Mouse (Mus musculus) lung, postnatal 0 days (tissue): ENCODE results near the gene Il21r. TPM values are rescaled to one million over a fixed set of nuclear protein-coding genes. Genes with fewer than 3 reads are reported as not detected.

Experiments used
- ATAC-seq: fragments of 200-750 bp; cut with Nextera tagmentation; 2 replicates; pipeline ENCODE4 v1.8.0; 2017; ENCODE audit warnings: moderate library complexity
- DNase-seq: peaks from one replicate; pipeline ENCODE4 v3.0.0-alpha.2; 2016; ENCODE audit warnings: low spot score
- H3K27ac ChIP-seq: fragments of 300-500 bp; sonication (generic); 2 replicates; pipeline ENCODE4 v1.5.1; 2014; ENCODE audit warnings: antibody characterized with exemption, mild to moderate bottlenecking, low read length, mixed read lengths
- H3K27me3 ChIP-seq: fragments of 300-500 bp; sonication (generic); replicated peaks from 2 replicates; pipeline ENCODE4 v1.6.1; 2014; ENCODE audit warnings: low read length, mixed read lengths; ENCODE audit not compliant: insufficient read depth
- H3K36me3 ChIP-seq: fragments of 300-500 bp; sonication (generic); 2 replicates; pipeline ENCODE4 v1.6.1; 2014; ENCODE audit warnings: low read length, mixed read lengths; ENCODE audit not compliant: insufficient read depth
- H3K4me1 ChIP-seq: fragments of 300-500 bp; sonication (generic); 2 replicates; pipeline ENCODE4 v1.6.1; 2014; ENCODE audit warnings: antibody characterized with exemption, low read depth, low read length, mixed read lengths; ENCODE audit not compliant: insufficient read depth
- H3K4me2 ChIP-seq: fragments of 300-500 bp; sonication (generic); replicated peaks from 2 replicates; pipeline ENCODE4 v1.6.1; 2014; ENCODE audit warnings: low read depth, mild to moderate bottlenecking, low read length, moderate library complexity, mixed read lengths
- H3K4me3 ChIP-seq: fragments of 300-500 bp; sonication (generic); 2 replicates; pipeline ENCODE4 v1.5.1; 2014; ENCODE audit warnings: low read depth, low read length
- H3K9ac ChIP-seq: fragments of 300-500 bp; sonication (generic); replicated peaks from 2 replicates; pipeline ENCODE4 v1.6.1; 2014; ENCODE audit warnings: low read depth, mild to moderate bottlenecking
- H3K9me3 ChIP-seq: fragments of 300-500 bp; sonication (generic); 2 replicates; pipeline ENCODE4 v1.6.1; 2016; ENCODE audit warnings: low read length, mixed read lengths
- CTCF ChIP-seq: IDR thresholded peaks from 2 replicates; pipeline ENCODE4 v1.5.1; 2016; ENCODE audit warnings: antibody characterized with exemption, mild to moderate bottlenecking
- EP300 ChIP-seq: IDR thresholded peaks from 2 replicates; pipeline ENCODE4 v1.6.1; 2016; ENCODE audit warnings: antibody characterized with exemption, mild to moderate bottlenecking, control low read depth
- WGBS: fragments of 180-500 bp; shearing (Covaris S2); extraction: QIAGEN DNeasy Blood & Tissue Kit; methylation state at CpG from one replicate; pipeline ENCODE4 v1.1.7; 2014; 5-methylcytosine and 5-hydroxymethylcytosine counted together
- polyA plus RNA-seq: library from polyadenylated mRNA; unstranded; fragments of >200 nt; fragmentation: Nextera tagmentation; extraction: Ambion mirVana; gene quantifications from 2 replicates; pipeline ENCODE4 v1.2.1, GENCODE M21; 2015

Il21r gene
- polyA plus RNA-seq, 1 experiment from 2014 or later = 0.38 TPM

DNA sequence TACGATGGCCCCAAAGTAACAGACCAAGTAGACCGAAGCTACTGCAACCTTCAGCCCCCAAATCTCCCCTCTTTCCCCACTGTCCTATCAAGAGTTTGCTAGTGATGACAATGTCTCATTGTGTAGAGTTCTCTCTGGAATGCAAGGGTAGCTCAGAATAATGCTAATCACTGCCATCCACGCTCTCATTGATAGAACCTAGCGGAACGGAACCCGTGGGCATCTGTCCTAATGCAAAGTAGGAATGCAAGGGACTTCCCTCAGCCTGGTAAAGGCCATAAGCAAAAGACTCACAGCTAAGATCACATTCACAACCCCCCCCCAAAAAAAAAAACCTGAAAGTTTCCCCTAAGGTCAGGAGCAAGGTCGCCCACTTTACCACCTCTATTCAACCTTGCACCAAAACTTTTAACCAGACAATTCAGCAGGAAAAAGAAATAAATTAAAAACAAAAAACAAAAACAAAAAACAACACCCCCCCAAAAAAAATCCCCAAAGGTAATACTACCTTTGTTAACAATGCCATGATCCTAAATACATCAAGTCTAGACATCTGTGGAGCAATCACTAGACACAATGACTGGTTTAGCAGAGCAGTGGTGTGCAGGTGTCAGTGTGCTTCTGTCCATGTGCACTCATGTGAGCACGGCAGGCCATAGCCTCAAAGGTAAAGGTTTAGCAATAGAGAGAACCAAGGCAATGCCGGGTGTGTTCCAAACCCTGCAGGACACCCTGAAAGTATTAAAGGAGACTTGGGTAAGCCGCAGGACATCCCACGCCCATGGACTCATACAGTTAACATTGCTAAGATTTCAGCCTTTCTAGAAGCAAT lies 5.5 kb upstream of the Il21r start:
- H3K27me3 ChIP-seq = no peaks in the 10 kb centered on the region
- H3K27ac ChIP-seq = no peak overlapping the region
- no peak overlapping the region for H3K4me3 ChIP-seq
- no peak for ATAC-seq
- H3K9me3 ChIP-seq = no peaks in the 10 kb centered on the region
- H3K36me3 ChIP-seq = no peaks in the 10 kb centered on the region
- WGBS = 92% methylated on average over 11 of the region's 11 CpGs
- H3K9ac ChIP-seq = no peak overlapping the region
- TF ChIP-seq EP300 (no peak), CTCF (no peak)
- no peaks in the 10 kb centered on the region for H3K4me1 ChIP-seq
- no peak for DNase-seq
- no peak overlapping the region for H3K4me2 ChIP-seq

GRCm38 (mm10) chr7:125599373-125599973 lies 3.8 kb upstream of the Il21r start:
- no peaks in the 10 kb centered on the region for H3K9me3 ChIP-seq
- no peaks in the 10 kb centered on the region for H3K4me1 ChIP-seq
- no peaks in the 10 kb centered on the region for H3K36me3 ChIP-seq
- DNase-seq = no peak
- H3K27me3 ChIP-seq = no peaks in the 10 kb centered on the region
- no peak overlapping the region for H3K4me2 ChIP-seq
- no peak for ATAC-seq
- H3K9ac ChIP-seq = no peak overlapping the region
- TF ChIP-seq CTCF (no peak), EP300 (no peak)
- 32% methylated on average over 4 of the region's 4 CpGs for WGBS
- no peak overlapping the region for H3K27ac ChIP-seq
- no peak overlapping the region for H3K4me3 ChIP-seq

- no peak overlapping the region for H3K4me2 ChIP-seq
- H3K36me3 ChIP-seq = no peaks in the 10 kb centered on the region
- H3K27ac ChIP-seq = no peak overlapping the region
- no peak overlapping the region for H3K4me3 ChIP-seq
- no peak for DNase-seq
- no peaks in the 10 kb centered on the region for H3K9me3 ChIP-seq
- H3K27me3 ChIP-seq = no peaks in the 10 kb centered on the region
- no peak overlapping the region for H3K9ac ChIP-seq
- WGBS = 63% methylated on average over 10 of the region's 10 CpGs
- no peak for TF ChIP-seq CTCF
- H3K4me1 ChIP-seq = no peaks in the 10 kb centered on the region
- ATAC-seq = no peak
Measured at GRCm38 (mm10) chr7:125600136-125600535, 3.1 kb upstream of the Il21r start.

- Histone ChIP-seq H3K36me3 (no peaks in the 10 kb centered on the region), H3K4me1 (no peaks in the 10 kb centered on the region), H3K27ac (no peak overlapping the region), H3K4me2 (no peak overlapping the region), H3K27me3 (no peaks in the 10 kb centered on the region), H3K9ac (no peak overlapping the region), H3K4me3 (no peak overlapping the region), H3K9me3 (no peaks in the 10 kb centered on the region)
- no peak for ATAC-seq
- 30% methylated on average over 6 of the region's 6 CpGs for WGBS
- TF ChIP-seq CTCF (no peak), EP300 (no peak)
- no peak for DNase-seq
Measured at GRCm38 (mm10) chr7:125600612-125601279, 2.5 kb upstream of the Il21r start.

DNA sequence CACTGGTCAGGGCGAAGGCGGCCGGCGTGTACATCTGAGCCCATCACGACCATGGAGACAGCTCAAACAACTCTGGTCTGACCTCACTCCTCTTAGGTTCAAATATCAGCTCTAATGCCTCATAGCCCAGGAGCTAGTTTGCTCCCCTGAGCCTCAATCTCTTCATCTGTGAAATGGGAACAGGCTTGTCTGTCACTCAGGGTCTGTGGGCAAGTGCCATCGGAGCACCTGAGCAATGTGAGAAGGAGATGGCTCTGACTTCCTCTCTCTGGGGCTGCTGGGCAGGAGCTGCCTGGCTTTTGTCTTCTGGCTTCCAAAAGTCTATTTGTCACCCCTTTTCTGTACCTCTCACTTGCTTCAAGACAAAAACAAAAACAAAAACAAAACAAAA lies 2.0 kb upstream of the Il21r start:
- H3K4me2 ChIP-seq = no peak overlapping the region
- no peaks in the 10 kb centered on the region for H3K27me3 ChIP-seq
- H3K9me3 ChIP-seq = no peaks in the 10 kb centered on the region
- TF ChIP-seq EP300 = no peak
- no peak for TF ChIP-seq CTCF
- 0 out of 2 replicates have a peak, but pooled peaks cover 3% of the 10 kb centered on the region for H3K4me1 ChIP-seq
- H3K9ac ChIP-seq = no peak overlapping the region
- H3K4me3 ChIP-seq = no peak overlapping the region
- H3K27ac ChIP-seq = no peak overlapping the region
- H3K36me3 ChIP-seq = no peaks in the 10 kb centered on the region
- ATAC-seq (no peak), DNase-seq (no peak)
- 83% methylated on average over 6 of the region's 6 CpGs for WGBS

DNA sequence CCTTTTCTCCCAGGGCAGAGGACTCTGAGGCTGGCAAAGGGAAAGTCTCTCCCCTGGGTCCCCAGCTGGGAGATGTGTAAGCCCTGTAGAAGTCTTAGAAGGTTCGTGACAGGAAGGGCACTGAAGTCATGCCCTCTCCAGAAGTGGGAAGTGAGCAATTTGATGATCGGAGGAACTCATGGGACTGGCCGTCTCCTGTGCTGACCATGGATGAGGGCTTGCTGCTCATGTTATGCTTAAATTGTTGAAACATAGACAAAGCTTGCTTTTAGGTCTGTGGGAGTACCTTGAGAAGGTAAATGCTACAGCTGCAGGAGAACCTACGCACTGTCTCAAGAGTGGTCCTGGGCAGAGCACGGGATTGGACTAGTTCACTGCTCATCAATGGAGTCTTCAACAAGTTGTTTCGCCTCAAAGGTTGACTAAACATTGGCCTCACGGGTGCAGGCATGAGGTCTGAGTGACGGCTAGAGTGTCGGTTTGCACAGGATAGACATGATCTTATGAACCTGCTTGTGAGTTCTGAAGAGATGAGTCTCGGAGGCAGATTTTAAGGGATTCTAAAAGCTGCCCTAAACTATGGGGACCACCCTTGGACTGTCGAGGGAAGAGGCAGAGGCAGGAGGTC lies 1.3 kb upstream of the Il21r start:
- Histone ChIP-seq H3K27ac (no peak overlapping the region), H3K9ac (no peak overlapping the region)
- WGBS = 63% methylated on average over 11 of the region's 11 CpGs

More for the DNA sequence above, 1.3 kb upstream of the Il21r start:
- no peak overlapping the region for H3K4me2 ChIP-seq
- no peak for DNase-seq
- H3K27me3 ChIP-seq = no peaks in the 10 kb centered on the region
- H3K4me3 ChIP-seq = no peak overlapping the region
- H3K36me3 ChIP-seq = no peaks in the 10 kb centered on the region
- 0 out of 2 replicates have a peak, but pooled peaks cover 3% of the 10 kb centered on the region for H3K4me1 ChIP-seq
- no peak for ATAC-seq
- TF ChIP-seq CTCF = no peak
- no peak for TF ChIP-seq EP300
- no peaks in the 10 kb centered on the region for H3K9me3 ChIP-seq
